Mouse (Mus musculus) liver, postnatal 0 days (tissue): ENCODE measurements at regions not wholly inside any gene's neighbourhood (a gene's known extent, or its start where the extent isn't known, plus 50 kb on each side); places are given as distances from the start of the nearest gene placed in this dataset.

ENCODE experiments used
- ATAC-seq: fragments of 200-750 bp; cut with Nextera tagmentation; 2 replicates; pipeline ENCODE4 v1.8.0; 2017; ENCODE audit warnings: mild to moderate bottlenecking, moderate library complexity
- DNase-seq: peaks from one replicate; pipeline ENCODE4 v3.0.0-alpha.2; 2016
- H3K27ac ChIP-seq: fragments of 300-500 bp; sonication (generic); 2 replicates; pipeline ENCODE4 v1.5.1; 2014; ENCODE audit warnings: antibody characterized with exemption, moderate library complexity, mild to moderate bottlenecking, low read depth
- H3K27me3 ChIP-seq: fragments of 300-500 bp; sonication (generic); 2 replicates; pipeline ENCODE4 v1.6.1; 2014; ENCODE audit warnings: low read length, control low read depth, mixed read lengths; ENCODE audit not compliant: insufficient read depth
- H3K36me3 ChIP-seq: fragments of 300-500 bp; sonication (generic); replicated peaks from 2 replicates; pipeline ENCODE4 v1.6.1; 2014; ENCODE audit warnings: mild to moderate bottlenecking, control low read depth, low read length, moderate library complexity, mixed read lengths; ENCODE audit not compliant: insufficient read depth
- H3K4me1 ChIP-seq: fragments of 300-500 bp; sonication (generic); 2 replicates; pipeline ENCODE4 v1.6.1; 2014; ENCODE audit warnings: antibody characterized with exemption, mild to moderate bottlenecking, control low read depth; ENCODE audit not compliant: insufficient read depth
- H3K4me2 ChIP-seq: fragments of 300-500 bp; sonication (generic); 2 replicates; pipeline ENCODE4 v1.6.1; 2014; ENCODE audit warnings: low read depth, mild to moderate bottlenecking, low read length, moderate library complexity, mixed read lengths
- H3K4me3 ChIP-seq: fragments of 300-500 bp; sonication (generic); 2 replicates; pipeline ENCODE4 v1.5.1; 2014; ENCODE audit warnings: low read depth, low read length
- H3K9ac ChIP-seq: fragments of 300-500 bp; sonication (generic); replicated peaks from 2 replicates; pipeline ENCODE4 v1.6.1; 2014; ENCODE audit warnings: mild to moderate bottlenecking, moderate library complexity
- H3K9me3 ChIP-seq: fragments of 300-500 bp; sonication (generic); 2 replicates; pipeline ENCODE4 v1.6.1; 2016; ENCODE audit warnings: mild to moderate bottlenecking, control low read depth, low read length, mixed read lengths
- CTCF ChIP-seq: sonication (generic); IDR thresholded peaks from 2 replicates; pipeline ENCODE4 v1.5.1; 2016; ENCODE audit warnings: antibody characterized with exemption, low read depth
- EP300 ChIP-seq: IDR thresholded peaks from 2 replicates; pipeline ENCODE4 v1.6.1; 2016; ENCODE audit warnings: antibody characterized with exemption, low read depth, mild to moderate bottlenecking
- WGBS: fragments of 180-500 bp; shearing (Covaris S2); extraction: QIAGEN DNeasy Blood & Tissue Kit; methylation state at CpG from one replicate; pipeline ENCODE4 v1.1.7; 2014; ENCODE audit not compliant: insufficient replicate concordance; 5-methylcytosine and 5-hydroxymethylcytosine counted together

GRCm38 (mm10) chrX:129476216-129476615 is 273.3 kb upstream of the Diaph2 start:
- no peak overlapping the region for H3K4me2 ChIP-seq
- no peaks in the 10 kb centered on the region for H3K4me1 ChIP-seq
- TF ChIP-seq EP300: no peak
- TF ChIP-seq CTCF: no peak
- H3K27me3 ChIP-seq: no peaks in the 10 kb centered on the region
- no peaks in the 10 kb centered on the region for H3K36me3 ChIP-seq
- H3K9ac ChIP-seq: no peak overlapping the region
- ATAC-seq (no peak), DNase-seq (no peak)
- no peak overlapping the region for H3K4me3 ChIP-seq
- 60% methylated on average over 6 of the region's 6 CpGs for WGBS
- no peak overlapping the region for H3K27ac ChIP-seq
- no peaks in the 10 kb centered on the region for H3K9me3 ChIP-seq

- WGBS: 27% methylated on average over 2 of the region's 2 CpGs
- TF ChIP-seq EP300 (no peak), CTCF (no peak)
- H3K9me3 ChIP-seq: no peaks in the 10 kb centered on the region
Observed at GRCm38 (mm10) chrX:129494562-129494961, 255.0 kb upstream of the Diaph2 start.

More at GRCm38 (mm10) chrX:129494562-129494961, 255.0 kb upstream of the Diaph2 start:
- H3K27ac ChIP-seq: no peak overlapping the region
- no peaks in the 10 kb centered on the region for H3K36me3 ChIP-seq
- H3K4me3 ChIP-seq: no peak overlapping the region
- H3K4me2 ChIP-seq: no peak overlapping the region
- no peaks in the 10 kb centered on the region for H3K4me1 ChIP-seq
- DNase-seq: no peak
- no peak for ATAC-seq
- no peaks in the 10 kb centered on the region for H3K27me3 ChIP-seq
- no peak overlapping the region for H3K9ac ChIP-seq
